Mouse (Mus musculus) thymus, adult 2 months (tissue): Measurements from ENCODE around the gene Pdzd7. TPM values are rescaled to one million over a fixed set of nuclear protein-coding genes. Genes with fewer than 3 reads are reported as not detected.
"Not testable (repeated sequence)": the region's sequence is repeated elsewhere in the genome, so short reads cannot be mapped to it uniquely, and the experiment has no call there.

Source experiments
- DNase-seq: peaks from one replicate; pipeline ENCODE4 v3.0.0; 2021
- H3K27ac ChIP-seq: fragments of 200-500 bp; 2 replicates; pipeline ENCODE4 v1.5.1; 2012; ENCODE audit warnings: low read length, control low read depth; ENCODE audit not compliant: control insufficient read depth, insufficient read depth
- H3K27me3 ChIP-seq: fragments of 200-500 bp; 2 replicates; pipeline ENCODE4 v1.6.1; 2012; ENCODE audit warnings: mild to moderate bottlenecking, low read length, moderate library complexity, mixed read lengths; ENCODE audit not compliant: control insufficient read depth, insufficient read depth
- H3K36me3 ChIP-seq: fragments of 200-500 bp; 2 replicates; pipeline ENCODE4 v1.6.1; 2012; ENCODE audit warnings: mild to moderate bottlenecking, low read length, moderate library complexity; ENCODE audit not compliant: control insufficient read depth, insufficient read depth
- H3K4me1 ChIP-seq: fragments of 200-500 bp; replicated peaks from 2 replicates; pipeline ENCODE4 v1.6.1; 2012; ENCODE audit warnings: low read length; ENCODE audit not compliant: control insufficient read depth, insufficient read depth
- H3K4me3 ChIP-seq: fragments of 200-500 bp; 2 replicates; pipeline ENCODE4 v1.5.1; 2012; ENCODE audit warnings: mild to moderate bottlenecking, low read length, control low read depth, moderate library complexity; ENCODE audit not compliant: control insufficient read depth, insufficient read depth
- CTCF ChIP-seq: fragments of 200-500 bp; IDR thresholded peaks from 2 replicates; pipeline ENCODE4 v1.5.1; 2012; ENCODE audit warnings: mild to moderate bottlenecking, control low read depth, low read length, moderate library complexity, borderline replicate concordance; ENCODE audit not compliant: control insufficient read depth, poor library complexity, insufficient read depth; ENCODE audit errors: extremely low read depth
- POLR2A ChIP-seq: fragments of 200-500 bp; IDR thresholded peaks from 2 replicates; pipeline ENCODE4 v1.6.1; 2012; ENCODE audit warnings: mild to moderate bottlenecking, low read length, control low read depth, moderate library complexity; ENCODE audit not compliant: control insufficient read depth, poor library complexity, insufficient read depth; ENCODE audit errors: extremely low read depth
- WGBS: fragments of 180-500 bp; shearing (Covaris S2); methylation state at CpG from one replicate; pipeline ENCODE4 v1.1.7; 2018; 5-methylcytosine and 5-hydroxymethylcytosine counted together
- polyA plus RNA-seq: library from polyadenylated mRNA; depleted of rRNA; stranded (reverse); fragments of >200 nt; gene quantifications from 2 replicates; pipeline ENCODE4 v1.2.3, GENCODE M21; 2012

Gene Pdzd7
- polyA plus RNA-seq, 1 experiment, result 0.47 TPM

- Histone ChIP-seq H3K36me3 (no peaks in the 10 kb centered on the region), H3K4me1 (peaks cover 21% of the 10 kb centered on the region), H3K27ac (no peak overlapping the region), H3K4me3 (no peak overlapping the region), H3K27me3 (no peaks in the 10 kb centered on the region; the same call in 1 of the 2 replicates)
- no peak for DNase-seq
- TF ChIP-seq POLR2A, result no peak
- no peak for TF ChIP-seq CTCF
- 72% methylated on average over 11 of the region's 11 CpGs for WGBS
These were observed 1.1 kb downstream of the Pdzd7 start for GRCm38 (mm10) chr19:45044389-45044927.

GRCm38 (mm10) chr19:45040214-45040613 lies 5.3 kb downstream of the Pdzd7 start:
- Histone ChIP-seq H3K27ac (no peak overlapping the region), H3K36me3 (no peaks in the 10 kb centered on the region), H3K27me3 (no peaks in the 10 kb centered on the region; the same call in 1 of the 2 replicates), H3K4me3 (no peak overlapping the region), H3K4me1 (no peaks in the 10 kb centered on the region)
- 76% methylated on average over 13 of the region's 13 CpGs for WGBS
- no peak for DNase-seq
- TF ChIP-seq CTCF (no peak), POLR2A (no peak)

- WGBS, result 90% methylated on average over 7 of the region's 7 CpGs
- not testable (repeated sequence) for DNase-seq, H3K27me3 ChIP-seq, H3K36me3 ChIP-seq, H3K4me1 ChIP-seq, H3K27ac ChIP-seq, H3K4me3 ChIP-seq
These were observed 7.3 kb downstream of the Pdzd7 start for GRCm38 (mm10) chr19:45038198-45038597.

GRCm38 (mm10) chr19:45036867-45037266 lies 8.7 kb downstream of the Pdzd7 start:
- WGBS, result 54% methylated on average over 16 of the region's 16 CpGs
- Histone ChIP-seq H3K4me1 (0 out of 2 replicates have a peak, but pooled peaks cover 4% of the 10 kb centered on the region), H3K27me3 (no peaks in the 10 kb centered on the region), H3K36me3 (no peaks in the 10 kb centered on the region), H3K4me3 (no peak overlapping the region), H3K27ac (no peak overlapping the region)
- no peak for TF ChIP-seq POLR2A
- peak; percentile 45; the same call in 1 of the 2 replicates for TF ChIP-seq CTCF
- peak; percentile 54 for DNase-seq

GRCm38 (mm10) chr19:45032570-45033332 lies 12.8 kb downstream of the Pdzd7 start:
- WGBS, result 61% methylated on average over 17 of the region's 17 CpGs
- DNase-seq, result no peak
- peaks cover 6% of the 10 kb centered on the region; the same call in 1 of the 2 replicates for H3K4me1 ChIP-seq
- H3K4me3 ChIP-seq, result no peak overlapping the region
- H3K27ac ChIP-seq, result no peak overlapping the region
- no peak for TF ChIP-seq CTCF
- H3K27me3 ChIP-seq, result no peaks in the 10 kb centered on the region
- no peaks in the 10 kb centered on the region for H3K36me3 ChIP-seq

GRCm38 (mm10) chr19:45031780-45032179 lies 13.7 kb downstream of the Pdzd7 start:
- H3K27me3 ChIP-seq, result no peaks in the 10 kb centered on the region
- peak; percentile 65; the same call in 1 of the 2 replicates for TF ChIP-seq CTCF
- TF ChIP-seq POLR2A, result no peak
- WGBS, result 29% methylated on average over 4 of the region's 4 CpGs
- no peak overlapping the region for H3K4me3 ChIP-seq
- DNase-seq, result peak; percentile 70
- H3K36me3 ChIP-seq, result no peaks in the 10 kb centered on the region
- H3K27ac ChIP-seq, result no peak overlapping the region
- H3K4me1 ChIP-seq, result peaks cover 6% of the 10 kb centered on the region; the same call in 1 of the 2 replicates
